Mouse (Mus musculus): Measurements from ENCODE around the gene 1700012P22Rik. TPM values are rescaled to one million over a fixed set of nuclear protein-coding genes. Genes with fewer than 3 reads are reported as not detected.

Gene 1700012P22Rik
- polyA plus RNA-seq (2021; fragmentation: Nextera tagmentation): not detected in 2 replicates
- long read RNA-seq, experiment 1: 0 reads
- long read RNA-seq, experiment 2: 0 reads

GRCm38 (mm10) chr4:144438672-144439071 lies at the start of gene 1700012P22Rik:
Gene 1700012P22Rik, minus strand, starts transcription at chr4:144438772.

GRCm38 (mm10) chr4:144463656-144464055 lies 25.1 kb upstream of the 1700012P22Rik start, which contains the start of gene Aadacl3:
Gene Aadacl3, minus strand, starts transcription at chr4:144463756.

GRCm38 (mm10) chr4:144453217-144453616 lies 14.6 kb upstream of the 1700012P22Rik start, which contains the start of gene Gm9944:
Gene Gm9944, minus strand, starts transcription at chr4:144453317.

GRCm38 (mm10) chr4:144408290-144408689 lies 30.3 kb downstream of the 1700012P22Rik start, which contains the start of gene Pramef12:
Gene Pramef12, minus strand, starts transcription at chr4:144408464.

DNA sequence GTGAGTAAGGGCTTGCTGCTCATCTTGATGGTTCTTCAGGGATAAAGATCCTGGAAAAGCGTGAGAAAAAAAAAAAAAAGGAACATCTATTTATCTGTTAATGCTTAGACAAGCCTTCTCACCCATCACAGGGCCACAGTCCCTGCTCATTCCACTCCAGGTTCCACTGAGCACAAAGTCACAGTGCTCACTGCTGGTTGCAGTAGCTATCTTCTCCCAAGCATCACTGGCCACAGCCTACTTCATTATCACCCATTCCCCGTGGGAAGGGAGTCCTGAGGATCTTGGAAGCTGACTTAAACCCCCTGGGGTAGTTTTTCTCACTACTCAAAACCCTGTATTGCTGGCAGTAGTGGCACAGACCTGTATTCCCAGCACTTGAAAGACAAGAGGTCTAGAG lies 60.7 kb downstream of the 1700012P22Rik start, which contains the start of gene Pramef20:
Gene Pramef20, minus strand, starts transcription at position 23 of the 400 bp plus-strand sequence.

Other genes with a start within 250 kb of the 1700012P22Rik start
- gene Oog2, start 248.1 kb downstream of the 1700012P22Rik start, polyA plus RNA-seq (2021; fragmentation: Nextera tagmentation): not detected in 2 replicates
- gene C87977, start 225.5 kb downstream of the 1700012P22Rik start, polyA plus RNA-seq (2021; fragmentation: Nextera tagmentation): not detected in 2 replicates
- gene Pramel5, start 158.3 kb downstream of the 1700012P22Rik start, polyA plus RNA-seq (2021; fragmentation: Nextera tagmentation): not detected in 2 replicates
- not detected in 2 replicates for gene Gm13128, start 108.5 kb downstream of the 1700012P22Rik start, polyA plus RNA-seq (2021; fragmentation: Nextera tagmentation)
- gene Gm13119, start 80.8 kb downstream of the 1700012P22Rik start, polyA plus RNA-seq (2021; fragmentation: Nextera tagmentation): not detected in 2 replicates
- not detected in 2 replicates for gene Pramef20, start 60.8 kb downstream of the 1700012P22Rik start, polyA plus RNA-seq (2021; fragmentation: Nextera tagmentation)
- not detected in 2 replicates for gene Pramef12, start 30.3 kb downstream of the 1700012P22Rik start, polyA plus RNA-seq (2021; fragmentation: Nextera tagmentation)
- gene Gm9944, start 14.5 kb upstream of the 1700012P22Rik start, polyA plus RNA-seq (2021; fragmentation: Nextera tagmentation): not detected in 2 replicates
- not detected in 2 replicates for gene Aadacl3, start 25.0 kb upstream of the 1700012P22Rik start, polyA plus RNA-seq (2021; fragmentation: Nextera tagmentation)
- not detected in 2 replicates for gene 9430007A20Rik, start 81.0 kb upstream of the 1700012P22Rik start, polyA plus RNA-seq (2021; fragmentation: Nextera tagmentation)
- gene Gm13124, start 126.4 kb upstream of the 1700012P22Rik start, polyA plus RNA-seq (2021; fragmentation: Nextera tagmentation): not detected in 2 replicates
- gene Aadacl4, start 174.9 kb upstream of the 1700012P22Rik start, polyA plus RNA-seq (2021; fragmentation: Nextera tagmentation): not detected in 2 replicates
- gene Gm436, start 247.6 kb upstream of the 1700012P22Rik start, polyA plus RNA-seq (2021; fragmentation: Nextera tagmentation): not detected in 2 replicates

All from left cerebral cortex, adult 6 months (tissue).